Mouse (Mus musculus) common myeloid progenitor, adult 5-6 weeks (primary cell): ENCODE measurements around the gene Syt2. TPM values are rescaled to one million over a fixed set of nuclear protein-coding genes. Genes with fewer than 3 reads are reported as not detected.

Source experiments
- ATAC-seq: replicated peaks from 2 replicates; pipeline ENCODE4 v1.8.0; 2016; ENCODE audit warnings: low read depth, mild to moderate bottlenecking, moderate TSS enrichment, inconsistent platforms; ENCODE audit not compliant: poor library complexity, severe bottlenecking
- total RNA-seq: library from RNA; stranded (forward); fragments of 200-1000, 187-1606 nt; gene quantifications from 2 replicates; pipeline ENCODE4 v1.2.3, GENCODE M21; 2017

Gene Syt2
- total RNA-seq, 1 experiment from 2014 or later: 0.05 TPM

GRCm38 (mm10) chr1:134699390-134699789 is 52.9 kb downstream of the Syt2 start:
- ATAC-seq: no peak

GRCm38 (mm10) chr1:134700151-134700550 is 53.7 kb downstream of the Syt2 start:
- no peak for ATAC-seq

- no peak for ATAC-seq
Measured at GRCm38 (mm10) chr1:134700634-134701033, 54.2 kb downstream of the Syt2 start.

GRCm38 (mm10) chr1:134701191-134701590 is 54.7 kb downstream of the Syt2 start:
- no peak for ATAC-seq

GRCm38 (mm10) chr1:134703232-134703631 is 56.8 kb downstream of the Syt2 start:
- ATAC-seq: no peak

GRCm38 (mm10) chr1:134704396-134705306 is 58.2 kb downstream of the Syt2 start:
- peak; percentile 45; the same call in 1 of the 2 replicates for ATAC-seq

GRCm38 (mm10) chr1:134706549-134706948 is 60.1 kb downstream of the Syt2 start:
- ATAC-seq: no peak

GRCm38 (mm10) chr1:134707516-134707915 is 61.0 kb downstream of the Syt2 start:
- ATAC-seq: no peak

- ATAC-seq: 0 out of 2 replicates have a peak, but pooled peaks have one; percentile 1
Measured at GRCm38 (mm10) chr1:134708274-134708673, 61.8 kb downstream of the Syt2 start.

- peak; percentile 51 for ATAC-seq
Measured at GRCm38 (mm10) chr1:134708801-134709385, 62.4 kb downstream of the Syt2 start.

GRCm38 (mm10) chr1:134709411-134710306 is 63.2 kb downstream of the Syt2 start:
- ATAC-seq: no peak

GRCm38 (mm10) chr1:134711061-134711460 is 64.6 kb downstream of the Syt2 start:
- ATAC-seq: no peak

- no peak for ATAC-seq
Measured at GRCm38 (mm10) chr1:134711653-134712052, 65.2 kb downstream of the Syt2 start.

- ATAC-seq: no peak
Measured at GRCm38 (mm10) chr1:134712781-134713299, 66.4 kb downstream of the Syt2 start.

GRCm38 (mm10) chr1:134713421-134713969 is 67.0 kb downstream of the Syt2 start:
- ATAC-seq: no peak

- ATAC-seq: no peak
Measured at GRCm38 (mm10) chr1:134714166-134714565, 67.7 kb downstream of the Syt2 start.

- no peak for ATAC-seq
Measured at GRCm38 (mm10) chr1:134715092-134715491, 68.6 kb downstream of the Syt2 start.

GRCm38 (mm10) chr1:134719718-134720304 is 73.3 kb downstream of the Syt2 start:
- peak; percentile 94 for ATAC-seq

- ATAC-seq: no peak
Measured at GRCm38 (mm10) chr1:134721486-134721885, 75.0 kb downstream of the Syt2 start.
